Mouse (Mus musculus) embryonic facial prominence, embryonic 13.5 days (tissue): Measurements from ENCODE around the gene Ankrd36. TPM values are rescaled to one million over a fixed set of nuclear protein-coding genes. Genes with fewer than 3 reads are reported as not detected.
A peak's percentile ranks its signal among the peaks of the same experiment; 100 is the strongest.

Experiments used
- ATAC-seq: fragments of 200-750 bp; cut with Nextera tagmentation; 2 replicates; pipeline ENCODE4 v1.8.0; 2017; ENCODE audit warnings: low read depth; ENCODE audit not compliant: insufficient number of reproducible peaks, insufficient read depth, low FRiP score, low TSS enrichment
- H3K27ac ChIP-seq: fragments of 300-500 bp; sonication (generic); 2 replicates; pipeline ENCODE4 v1.5.1; 2015; ENCODE audit warnings: moderate library complexity, mild to moderate bottlenecking, inconsistent platforms
- H3K27me3 ChIP-seq: fragments of 300-500 bp; sonication (generic); 2 replicates; pipeline ENCODE4 v1.6.1; 2015; ENCODE audit warnings: mild to moderate bottlenecking, inconsistent platforms
- H3K36me3 ChIP-seq: fragments of 300-500 bp; sonication (generic); 2 replicates; pipeline ENCODE4 v1.6.1; 2015; ENCODE audit warnings: mild to moderate bottlenecking, inconsistent platforms
- H3K4me1 ChIP-seq: fragments of 300-500 bp; sonication (generic); 2 replicates; pipeline ENCODE4 v1.6.1; 2015; ENCODE audit warnings: inconsistent platforms
- H3K4me2 ChIP-seq: fragments of 300-500 bp; sonication (generic); 2 replicates; pipeline ENCODE4 v1.6.1; 2015; ENCODE audit warnings: moderate library complexity, mild to moderate bottlenecking, inconsistent platforms
- H3K4me3 ChIP-seq: fragments of 300-500 bp; sonication (generic); 2 replicates; pipeline ENCODE4 v1.5.1; 2015; ENCODE audit warnings: mild to moderate bottlenecking, inconsistent platforms
- H3K9ac ChIP-seq: fragments of 300-500 bp; sonication (generic); 2 replicates; pipeline ENCODE4 v1.6.1; 2015; ENCODE audit warnings: mild to moderate bottlenecking, inconsistent platforms
- H3K9me3 ChIP-seq: fragments of 300-500 bp; sonication (generic); 2 replicates; pipeline ENCODE4 v1.6.1; 2016; ENCODE audit warnings: inconsistent platforms
- WGBS: fragments of 180-500 bp; shearing (Covaris S2); methylation state at CpG from one replicate; pipeline ENCODE4 v1.1.7; 2015; ENCODE audit warnings: mixed read lengths; 5-methylcytosine and 5-hydroxymethylcytosine counted together
- polyA plus RNA-seq: library from polyadenylated mRNA; unstranded; fragments of >200 nt; fragmentation: Nextera tagmentation; extraction: Ambion mirVana; gene quantifications from 2 replicates; pipeline ENCODE4 v1.2.1, GENCODE M21; 2015

Gene Ankrd36
- polyA plus RNA-seq, 1 experiment from 2014 or later: not detected

DNA sequence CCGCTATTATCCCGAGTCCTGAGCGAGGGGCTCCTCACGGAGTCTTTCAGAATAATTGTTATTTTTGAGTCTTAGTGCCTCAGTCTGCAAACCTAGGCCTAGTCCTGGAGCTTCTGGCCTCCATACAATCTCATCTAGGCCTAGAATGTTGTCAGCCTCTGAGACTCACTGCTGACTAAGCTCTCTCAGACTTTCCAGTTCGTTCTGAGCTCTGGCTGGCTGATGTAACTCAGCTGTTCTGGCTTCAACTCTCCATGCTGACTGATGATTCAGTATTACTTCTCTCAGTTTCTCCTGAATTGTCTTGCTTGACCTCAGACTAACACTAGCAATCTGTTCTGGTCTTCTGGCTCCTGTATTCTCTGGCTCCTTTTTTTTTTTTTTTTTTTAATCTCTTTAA, 18.1 kb upstream of the Ankrd36 start:
- H3K9ac ChIP-seq: no peak overlapping the region
- no peak overlapping the region for H3K4me2 ChIP-seq
- H3K4me3 ChIP-seq: no peak overlapping the region
- no peaks in the 10 kb centered on the region for H3K4me1 ChIP-seq
- no peak for ATAC-seq
- 81% methylated on average over 5 of the region's 5 CpGs for WGBS
- H3K9me3 ChIP-seq: no peaks in the 10 kb centered on the region
- no peaks in the 10 kb centered on the region for H3K36me3 ChIP-seq
- no peaks in the 10 kb centered on the region for H3K27me3 ChIP-seq
- no peak overlapping the region for H3K27ac ChIP-seq

- H3K4me1 ChIP-seq: no peaks in the 10 kb centered on the region
- WGBS: 65% methylated on average over 1 of the region's 1 CpGs
- no peak for ATAC-seq
- no peak overlapping the region for H3K9ac ChIP-seq
- no peak overlapping the region for H3K4me3 ChIP-seq
- no peaks in the 10 kb centered on the region for H3K9me3 ChIP-seq
- no peak overlapping the region for H3K27ac ChIP-seq
- H3K4me2 ChIP-seq: no peak overlapping the region
- H3K27me3 ChIP-seq: no peaks in the 10 kb centered on the region
- no peaks in the 10 kb centered on the region for H3K36me3 ChIP-seq
Measured at GRCm38 (mm10) chr11:5551931-5552330, 17.6 kb upstream of the Ankrd36 start.

DNA sequence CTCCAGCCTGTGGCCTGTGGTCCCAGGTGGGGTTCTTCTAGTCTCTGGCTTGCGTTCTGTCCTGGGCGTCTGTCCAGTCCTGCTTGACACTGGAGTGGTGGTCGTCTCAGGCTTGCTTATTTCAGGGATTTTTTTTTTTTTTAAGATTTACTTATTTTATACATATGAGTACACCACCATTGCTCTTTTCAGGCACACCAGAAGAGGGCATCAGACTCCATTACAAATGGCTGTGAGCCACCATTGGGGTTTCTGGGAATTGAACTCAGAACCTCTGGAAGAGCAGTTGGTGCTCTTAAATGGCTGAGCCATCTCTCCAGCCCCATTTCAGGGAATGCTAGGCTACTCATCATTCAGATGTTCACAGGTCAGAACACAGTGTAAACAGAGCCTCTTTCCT, 9.2 kb upstream of the Ankrd36 start:
- Histone ChIP-seq H3K4me3 (no peak overlapping the region), H3K4me1 (peaks cover 4% of the 10 kb centered on the region), H3K27me3 (no peaks in the 10 kb centered on the region), H3K36me3 (no peaks in the 10 kb centered on the region), H3K27ac (no peak overlapping the region), H3K9ac (0 out of 2 replicates have a peak overlapping the region, but pooled peaks have one; percentile 21), H3K9me3 (no peaks in the 10 kb centered on the region), H3K4me2 (no peak overlapping the region)
- no peak for ATAC-seq
- WGBS: 85% methylated on average over 3 of the region's 3 CpGs

DNA sequence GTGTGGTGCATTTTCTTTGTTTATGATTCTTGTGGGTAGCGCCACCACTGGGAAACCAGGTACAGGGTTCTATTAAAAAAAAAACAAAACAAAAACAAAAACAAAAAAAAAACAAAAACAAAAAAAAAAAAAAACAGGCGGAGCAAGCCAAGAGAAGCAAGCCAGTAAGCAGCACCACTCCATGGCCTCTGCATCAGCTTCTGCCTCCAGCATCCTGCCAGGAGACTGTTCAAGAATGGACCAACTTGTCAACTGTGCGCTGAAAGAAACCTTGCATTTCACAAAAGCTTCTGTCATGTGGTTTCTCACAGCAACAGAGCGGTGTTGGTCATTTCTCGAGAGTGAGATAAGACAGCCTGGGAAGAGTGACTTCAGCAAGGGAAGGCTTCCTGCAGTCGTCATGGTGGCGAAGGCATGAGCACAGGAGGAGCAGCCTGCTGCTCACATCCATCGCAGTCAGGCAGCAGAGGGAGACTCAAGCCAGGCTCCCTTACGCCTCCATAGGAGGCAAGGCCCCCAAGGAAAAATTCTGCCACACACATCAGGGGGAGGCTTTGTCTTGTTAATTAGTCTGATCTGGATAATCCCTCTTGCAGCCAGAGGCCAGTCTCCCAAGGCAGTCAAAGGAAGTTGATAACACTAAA, 6.7 kb upstream of the Ankrd36 start:
- Histone ChIP-seq H3K36me3 (no peaks in the 10 kb centered on the region), H3K27me3 (no peaks in the 10 kb centered on the region), H3K4me2 (no peak overlapping the region), H3K27ac (no peak overlapping the region), H3K9ac (no peak overlapping the region), H3K4me1 (peaks cover 4% of the 10 kb centered on the region), H3K9me3 (no peaks in the 10 kb centered on the region), H3K4me3 (no peak overlapping the region)
- 34% methylated on average over 9 of the region's 9 CpGs for WGBS
- no peak for ATAC-seq

GRCm38 (mm10) chr11:5563898-5564297, 5.6 kb upstream of the Ankrd36 start:
- ATAC-seq: no peak
- H3K4me2 ChIP-seq: no peak overlapping the region
- H3K4me1 ChIP-seq: peaks cover 4% of the 10 kb centered on the region
- WGBS: 66% methylated on average over 6 of the region's 6 CpGs
- no peaks in the 10 kb centered on the region for H3K27me3 ChIP-seq
- no peak overlapping the region for H3K4me3 ChIP-seq
- H3K36me3 ChIP-seq: no peaks in the 10 kb centered on the region
- no peak overlapping the region for H3K9ac ChIP-seq
- no peak overlapping the region for H3K27ac ChIP-seq
- H3K9me3 ChIP-seq: no peaks in the 10 kb centered on the region

- H3K4me3 ChIP-seq: no peak overlapping the region
- no peak overlapping the region for H3K9ac ChIP-seq
- H3K36me3 ChIP-seq: no peaks in the 10 kb centered on the region
- no peaks in the 10 kb centered on the region for H3K27me3 ChIP-seq
- no peaks in the 10 kb centered on the region for H3K9me3 ChIP-seq
- no peak overlapping the region for H3K4me2 ChIP-seq
- 75% methylated on average over 3 of the region's 3 CpGs for WGBS
- H3K4me1 ChIP-seq: peaks cover 4% of the 10 kb centered on the region
- no peak overlapping the region for H3K27ac ChIP-seq
- ATAC-seq: no peak
Measured at GRCm38 (mm10) chr11:5565596-5565995, 3.9 kb upstream of the Ankrd36 start.

- no peaks in the 10 kb centered on the region for H3K4me1 ChIP-seq
- H3K27me3 ChIP-seq: no peaks in the 10 kb centered on the region
- no peak overlapping the region for H3K27ac ChIP-seq
- H3K4me3 ChIP-seq: no peak overlapping the region
- no peak for ATAC-seq
- H3K4me2 ChIP-seq: no peak overlapping the region
- no peaks in the 10 kb centered on the region for H3K36me3 ChIP-seq
- no peak overlapping the region for H3K9ac ChIP-seq
- 51% methylated on average over 2 of the region's 2 CpGs for WGBS
- H3K9me3 ChIP-seq: no peaks in the 10 kb centered on the region
Measured at GRCm38 (mm10) chr11:5566506-5566905, 3.0 kb upstream of the Ankrd36 start.

DNA sequence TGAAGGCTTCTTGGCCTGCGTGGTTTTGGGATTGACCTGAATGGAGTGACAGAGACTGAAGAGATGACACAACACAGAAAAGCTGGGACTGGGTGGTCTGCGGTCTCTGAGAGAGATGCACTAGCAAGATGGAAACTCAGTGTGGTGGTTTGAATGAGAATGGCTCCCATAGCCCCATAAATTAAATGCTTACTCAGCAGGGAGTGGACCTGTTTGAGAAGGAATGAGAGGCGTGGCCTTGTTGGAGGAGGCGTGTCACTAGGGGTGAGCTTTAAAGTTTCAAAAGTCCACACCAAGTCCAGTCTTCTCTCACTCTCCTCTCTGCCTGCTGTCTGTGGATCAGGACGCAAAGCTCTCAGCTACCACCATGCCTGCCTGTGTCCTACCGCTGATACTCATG, 1.8 kb upstream of the Ankrd36 start:
- Histone ChIP-seq H3K9ac (no peak overlapping the region), H3K27ac (no peak overlapping the region), H3K9me3 (no peaks in the 10 kb centered on the region), H3K4me1 (no peaks in the 10 kb centered on the region), H3K36me3 (no peaks in the 10 kb centered on the region), H3K27me3 (no peaks in the 10 kb centered on the region), H3K4me3 (no peak overlapping the region), H3K4me2 (no peak overlapping the region)
- ATAC-seq: no peak
- 97% methylated on average over 6 of the region's 6 CpGs for WGBS

GRCm38 (mm10) chr11:5568082-5568481, 1.4 kb upstream of the Ankrd36 start:
- H3K4me2 ChIP-seq: no peak overlapping the region
- H3K4me1 ChIP-seq: no peaks in the 10 kb centered on the region
- no peaks in the 10 kb centered on the region for H3K9me3 ChIP-seq
- no peak overlapping the region for H3K27ac ChIP-seq
- H3K4me3 ChIP-seq: no peak overlapping the region
- no peak overlapping the region for H3K9ac ChIP-seq
- no peak for ATAC-seq
- no peaks in the 10 kb centered on the region for H3K36me3 ChIP-seq
- no peaks in the 10 kb centered on the region for H3K27me3 ChIP-seq
- WGBS: 85% methylated on average over 5 of the region's 5 CpGs

DNA sequence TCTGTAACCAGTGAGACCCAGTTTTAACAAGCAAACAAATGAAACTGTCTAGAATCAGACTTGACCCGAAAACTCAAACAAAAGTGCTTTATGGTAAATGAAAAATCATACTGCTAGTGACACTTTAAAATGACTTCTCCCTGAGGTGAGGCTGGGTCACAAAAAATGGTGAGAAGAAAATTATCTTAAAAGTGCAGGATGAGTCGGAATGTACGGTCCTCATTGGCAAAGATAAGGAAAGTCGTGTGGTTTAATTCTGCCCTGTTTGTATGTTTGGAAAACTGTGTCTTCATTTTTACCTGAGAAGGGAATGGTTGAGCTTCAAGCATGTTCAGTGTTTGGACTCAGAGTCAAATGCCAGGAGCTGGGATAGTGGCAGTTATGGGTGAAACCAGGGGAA, 2.4 kb downstream of the Ankrd36 start:
- H3K4me3 ChIP-seq: no peak overlapping the region
- no peak overlapping the region for H3K4me2 ChIP-seq
- no peaks in the 10 kb centered on the region for H3K4me1 ChIP-seq
- 89% methylated on average over 4 of the region's 4 CpGs for WGBS
- no peak for ATAC-seq
- no peaks in the 10 kb centered on the region for H3K36me3 ChIP-seq
- H3K9ac ChIP-seq: no peak overlapping the region
- H3K27ac ChIP-seq: no peak overlapping the region
- H3K27me3 ChIP-seq: no peaks in the 10 kb centered on the region
- H3K9me3 ChIP-seq: no peaks in the 10 kb centered on the region

DNA sequence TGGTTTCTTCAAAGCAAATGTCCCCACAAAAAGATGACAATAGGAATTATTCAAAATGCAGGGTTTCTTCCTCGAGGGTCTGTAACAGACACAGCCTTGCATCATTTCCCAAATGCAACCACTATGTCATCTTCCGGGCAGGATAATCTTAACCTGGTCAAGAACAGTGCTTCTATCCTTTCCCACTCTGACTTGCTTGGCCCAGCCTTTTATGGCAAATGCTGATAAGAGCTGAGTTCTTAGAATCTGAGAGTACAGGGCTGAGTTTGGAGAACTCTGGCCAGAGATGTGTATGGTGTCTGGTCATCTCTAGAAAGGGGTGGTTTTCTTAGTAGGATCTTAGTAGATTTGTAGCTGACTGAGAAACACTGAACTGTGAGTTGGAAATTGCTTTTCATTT, 4.3 kb downstream of the Ankrd36 start:
- Histone ChIP-seq H3K27ac (no peak overlapping the region), H3K36me3 (no peaks in the 10 kb centered on the region), H3K9me3 (no peaks in the 10 kb centered on the region), H3K4me3 (no peak overlapping the region), H3K27me3 (no peaks in the 10 kb centered on the region), H3K4me1 (no peaks in the 10 kb centered on the region), H3K4me2 (no peak overlapping the region), H3K9ac (no peak overlapping the region)
- ATAC-seq: no peak
- 83% methylated on average over 2 of the region's 2 CpGs for WGBS

GRCm38 (mm10) chr11:5575046-5575445, 5.6 kb downstream of the Ankrd36 start:
- Histone ChIP-seq H3K27ac (no peak overlapping the region), H3K9me3 (no peaks in the 10 kb centered on the region), H3K4me2 (no peak overlapping the region), H3K9ac (no peak overlapping the region), H3K27me3 (no peaks in the 10 kb centered on the region), H3K4me1 (no peaks in the 10 kb centered on the region), H3K36me3 (no peaks in the 10 kb centered on the region), H3K4me3 (no peak overlapping the region)
- ATAC-seq: no peak
- WGBS: 70% methylated on average over 6 of the region's 6 CpGs
